Mouse (Mus musculus): ENCODE results near the gene Plekhg5.

DNA sequence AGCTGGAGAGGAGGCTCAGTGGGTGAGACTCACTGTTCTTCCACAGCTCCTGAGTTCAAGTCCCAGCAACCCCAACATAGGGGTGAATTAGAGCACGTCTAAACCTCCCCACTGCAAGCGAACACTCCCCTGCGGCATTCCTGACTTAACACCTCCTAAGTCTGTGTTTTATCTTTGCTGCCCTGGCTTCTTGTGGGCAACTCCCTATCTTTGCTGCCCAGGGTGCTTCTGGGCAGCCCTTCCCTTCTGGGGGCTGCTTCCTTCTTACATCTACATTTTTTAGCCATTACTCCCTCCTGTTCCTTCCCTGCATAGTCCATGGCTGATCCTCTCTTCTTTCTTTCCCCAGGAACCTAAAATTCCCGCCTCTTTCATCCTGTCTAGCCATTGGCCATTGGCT lies 38.4 kb downstream of the Plekhg5 start:
- TF ChIP-seq CTCF (IDR thresholded peaks at IDR 0.05; ENCODE audit: insufficient read depth, low read length) (no peak), POLR2A (IDR thresholded peaks at IDR 0.05; ENCODE audit: borderline replicate concordance, extremely low read depth, low read depth, low read length) (no peak)
